Mouse (Mus musculus) gastrocnemius, postnatal 4 days (tissue): Measurements from ENCODE around the gene As3mt. TPM values are rescaled to one million over a fixed set of nuclear protein-coding genes. Genes with fewer than 3 reads are reported as not detected.
"Not testable (repeated sequence)": the region's sequence is repeated elsewhere in the genome, so short reads cannot be mapped to it uniquely, and the experiment has no call there.

Experiments used
- DNase-seq, 2 experiments: peaks; one replicate each; pipeline ENCODE4 v3.0.0; 2021 to 2022; ENCODE audit warnings: low spot score in 2 of 2, mixed read lengths in 2 of 2
- total RNA-seq, 2 experiments: library from RNA; stranded (reverse); gene quantifications; 2 replicates each; pipeline ENCODE4 v1.2.3; 2021

The As3mt gene
- total RNA-seq, 2 experiments from 2014 or later = 51.0 to 56.2 TPM

DNA sequence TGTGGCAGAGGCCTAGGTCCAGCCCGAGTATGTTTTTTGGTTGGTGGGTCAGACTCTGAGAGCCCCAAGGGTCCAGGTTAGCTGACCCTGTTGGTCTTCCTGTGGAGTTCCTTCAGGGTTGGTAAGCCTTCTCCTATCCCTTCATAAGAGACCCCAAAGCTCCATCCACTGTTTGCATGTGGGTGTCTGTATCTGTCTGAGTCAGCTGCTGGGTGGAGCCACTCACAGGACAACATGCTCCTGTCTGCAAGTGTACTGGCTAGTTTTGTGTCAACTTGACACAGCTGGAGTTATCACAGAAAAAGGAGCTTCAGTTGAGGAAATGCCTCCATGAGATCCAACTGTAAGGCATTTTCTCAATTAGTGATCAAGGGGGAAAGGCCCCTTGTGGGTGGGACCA is 71.9 kb downstream of the As3mt start:
- DNase-seq = not testable (repeated sequence)

DNA sequence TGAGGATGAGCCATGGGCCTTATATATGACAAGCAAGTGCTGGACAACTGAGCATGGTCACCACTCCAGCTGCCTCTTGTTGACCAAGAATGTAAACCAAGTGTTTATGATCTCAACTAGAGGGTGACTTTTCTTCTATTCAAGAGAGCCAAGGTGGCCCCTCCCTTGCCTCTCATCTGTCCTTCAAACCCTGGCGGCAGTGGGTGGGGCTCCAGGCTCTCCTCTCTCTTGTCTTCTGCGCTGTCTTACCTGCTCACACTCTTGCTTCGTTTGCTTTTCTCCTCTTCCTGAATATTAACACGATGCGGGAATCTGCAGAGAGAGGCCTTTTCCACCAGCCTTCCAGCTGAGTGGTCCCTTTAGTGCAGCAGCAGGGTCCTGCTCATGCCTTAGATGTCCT is 76.8 kb downstream of the As3mt start:
- DNase-seq = no peak

DNA sequence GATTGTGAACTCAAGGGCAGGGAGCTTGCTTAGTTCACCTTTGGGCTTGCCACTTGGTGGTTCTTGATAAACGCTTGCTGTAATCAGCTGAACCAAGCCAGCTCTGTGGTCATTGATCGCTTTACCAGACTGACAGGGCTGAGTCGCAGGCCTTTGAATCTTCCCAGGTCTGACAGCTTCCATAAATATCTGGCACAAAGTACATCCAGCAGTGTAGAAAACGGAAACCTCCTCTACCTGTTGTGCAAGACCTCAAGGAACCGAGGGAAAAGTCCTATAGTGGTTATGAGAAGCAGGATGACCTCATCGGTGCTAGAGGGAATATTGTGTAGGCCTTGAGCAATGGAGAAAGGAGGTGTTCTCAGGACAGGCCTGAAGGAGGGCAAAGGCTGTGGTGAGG is 77.2 kb downstream of the As3mt start:
- DNase-seq = no peak

DNA sequence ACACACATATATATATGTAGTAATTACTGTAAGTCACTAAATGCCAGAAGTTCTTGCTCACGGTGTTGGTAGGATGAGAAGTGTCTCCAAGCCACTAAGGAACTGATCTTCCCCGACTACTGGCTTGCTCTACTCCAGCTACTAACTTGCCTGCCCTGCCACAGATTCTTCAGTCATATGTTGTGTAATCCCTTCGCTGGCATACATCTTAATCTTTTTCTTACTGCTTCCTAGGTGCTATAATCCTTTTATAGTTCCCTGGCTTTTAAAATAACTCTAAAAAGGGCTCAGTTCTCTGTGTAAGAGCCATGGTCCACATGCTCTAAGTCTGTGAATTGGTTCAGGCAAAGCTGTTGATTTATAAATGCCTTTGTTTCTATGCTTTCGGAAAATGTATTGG is 78.4 kb downstream of the As3mt start:
- no peak for DNase-seq

DNA sequence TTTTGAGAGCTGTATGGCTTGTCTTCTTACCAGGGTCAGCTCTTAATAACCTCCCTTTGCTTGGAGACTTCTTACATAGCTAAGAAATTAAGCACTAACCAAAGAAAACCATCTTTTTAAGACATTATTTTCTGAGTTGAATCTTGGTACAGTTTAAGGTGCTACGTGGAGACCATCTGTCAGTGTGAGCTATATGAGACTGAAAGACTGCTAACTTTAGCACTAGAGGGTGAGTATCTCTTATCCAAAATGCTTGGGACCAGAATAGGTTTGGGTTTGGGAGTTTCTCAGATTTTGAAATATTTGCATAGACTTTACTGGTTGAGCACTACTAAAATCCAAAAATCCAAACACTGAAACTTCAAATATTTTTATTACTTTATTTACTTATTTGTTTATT is 82.5 kb downstream of the As3mt start:
- no peak for DNase-seq

Other genes starting within 250 kb of the As3mt start
- gene Trim8, start 205.8 kb upstream of the As3mt start, total RNA-seq = 10 to 100 TPM; 40.4 to 41.4 TPM
- 10 to 100 TPM; 34.8 to 37.9 TPM for gene Arl3, start 134.3 kb upstream of the As3mt start, total RNA-seq
- 10 to 100 TPM in 1 of 2 experiments, 1 to 10 TPM in 1; 7.8 to 11.2 TPM for gene Sfxn2, start 134.1 kb upstream of the As3mt start, total RNA-seq
- gene Wbp1l, start 108.4 kb upstream of the As3mt start, total RNA-seq = 10 to 100 TPM; 52.4 to 57.2 TPM
- not detected for gene Cyp17a1, start 34.3 kb upstream of the As3mt start, total RNA-seq
- 10 to 100 TPM; 12.5 to 12.6 TPM for gene Borcs7, start 17.6 kb upstream of the As3mt start, total RNA-seq
- 1 to 10 TPM; 5.9 to 6.5 TPM for gene Cnnm2, start 54.1 kb downstream of the As3mt start, total RNA-seq